Mouse (Mus musculus) MN1 (cell line): ENCODE results near the gene Zfp446.

Experiments
- DNase-seq: peaks from one replicate; pipeline ENCODE4 v3.0.0-alpha.2; 2016; ENCODE audit warnings: low spot score

Gene Zfp446

DNA sequence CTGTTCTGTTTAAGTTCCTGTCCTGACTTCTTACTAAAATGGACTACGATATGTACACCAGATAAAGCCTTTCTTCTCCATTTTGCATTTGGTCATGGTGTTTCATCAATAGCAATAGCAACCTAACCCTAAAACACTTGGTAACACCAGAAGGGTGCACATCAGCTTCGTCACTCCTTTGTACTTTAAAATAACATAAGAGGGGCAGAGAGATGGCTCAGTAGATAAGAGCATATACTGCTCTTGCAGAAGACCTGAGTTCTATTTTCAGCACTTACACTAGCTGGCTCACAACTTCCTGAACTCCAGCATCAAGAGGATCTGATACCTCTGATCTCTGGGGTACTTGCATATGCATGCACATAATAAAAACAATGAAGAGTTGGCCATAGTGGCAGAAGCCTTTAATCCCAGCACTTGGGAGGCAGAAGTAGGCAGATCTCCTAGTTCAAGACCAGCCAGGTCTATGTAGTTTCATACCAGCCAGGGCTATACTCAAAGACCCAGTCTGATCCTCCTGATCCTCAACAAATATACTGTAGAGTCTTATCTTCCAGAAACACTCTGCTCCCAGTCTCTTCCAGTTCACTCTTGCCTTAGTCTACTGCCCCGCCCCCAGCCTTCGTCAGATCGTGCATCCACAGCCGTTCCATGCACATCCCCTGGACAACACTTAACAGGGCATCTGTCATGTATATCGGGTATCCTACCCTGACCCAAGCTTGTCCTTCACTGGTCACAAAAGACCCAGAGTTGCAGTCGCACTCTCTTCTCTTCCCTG, 10.0 kb downstream of the Zfp446 start:
- no peak for DNase-seq

DNA sequence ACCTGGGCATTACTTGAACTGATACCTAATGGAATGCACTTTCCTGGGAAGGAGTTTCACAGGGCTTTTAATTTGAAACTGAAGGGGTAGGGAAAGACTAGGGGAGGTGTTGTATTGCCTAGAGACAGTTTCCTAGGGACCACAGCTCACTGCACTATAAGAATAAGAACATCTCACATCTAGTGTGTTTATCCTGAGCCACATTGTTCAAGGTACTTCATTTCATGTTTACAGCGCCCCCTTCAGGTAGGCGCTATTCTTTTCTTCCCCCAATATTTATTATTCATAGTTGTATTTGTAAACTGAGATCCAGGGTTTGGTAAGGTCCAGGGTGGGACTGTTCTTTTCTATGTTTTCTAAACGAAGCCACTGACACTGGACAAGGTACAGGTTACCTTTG, 14.6 kb downstream of the Zfp446 start:
- DNase-seq = no peak

DNA sequence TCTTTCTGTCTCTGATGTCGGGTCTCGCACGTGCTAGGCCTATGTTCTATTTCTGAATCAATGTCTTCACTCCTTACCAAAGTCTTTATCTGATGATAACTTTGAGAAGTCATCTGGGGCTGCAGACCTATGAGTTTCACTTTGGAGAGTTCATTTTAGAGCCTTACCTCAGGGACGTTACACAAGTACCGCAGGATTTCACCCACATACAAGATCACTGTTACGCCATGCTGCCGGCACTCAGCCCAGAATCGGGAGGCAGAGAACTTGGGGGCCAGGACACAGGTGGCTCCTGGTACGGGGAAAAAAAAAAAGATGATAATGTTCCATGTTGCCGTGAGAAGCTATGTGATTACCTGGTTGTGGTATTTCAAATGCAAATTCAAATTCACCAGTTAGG, 15.5 kb downstream of the Zfp446 start:
- no peak for DNase-seq

- no peak for DNase-seq
Measured at GRCm38 (mm10) chr7:12995862-12996261, 18.2 kb downstream of the Zfp446 start.

DNA sequence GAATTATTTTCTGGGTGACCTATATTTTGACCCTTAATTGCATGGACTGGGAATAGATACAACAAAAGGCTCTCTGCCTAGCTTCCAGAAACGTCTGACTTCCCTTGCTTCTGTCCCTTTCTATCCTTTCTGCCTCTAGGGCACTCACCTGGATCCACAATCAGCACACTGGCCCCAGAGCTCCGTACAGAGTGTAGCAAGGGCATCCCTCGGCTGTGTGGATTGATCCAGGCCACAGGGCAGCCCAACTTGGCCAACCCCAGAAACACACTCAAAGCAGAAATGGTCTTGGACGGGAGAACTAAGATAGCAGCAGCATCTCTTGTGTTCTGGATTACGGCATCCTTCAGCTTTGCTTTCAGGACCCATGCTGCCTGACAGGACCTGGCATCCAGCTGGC, 19.6 kb downstream of the Zfp446 start:
- DNase-seq = no peak

DNA sequence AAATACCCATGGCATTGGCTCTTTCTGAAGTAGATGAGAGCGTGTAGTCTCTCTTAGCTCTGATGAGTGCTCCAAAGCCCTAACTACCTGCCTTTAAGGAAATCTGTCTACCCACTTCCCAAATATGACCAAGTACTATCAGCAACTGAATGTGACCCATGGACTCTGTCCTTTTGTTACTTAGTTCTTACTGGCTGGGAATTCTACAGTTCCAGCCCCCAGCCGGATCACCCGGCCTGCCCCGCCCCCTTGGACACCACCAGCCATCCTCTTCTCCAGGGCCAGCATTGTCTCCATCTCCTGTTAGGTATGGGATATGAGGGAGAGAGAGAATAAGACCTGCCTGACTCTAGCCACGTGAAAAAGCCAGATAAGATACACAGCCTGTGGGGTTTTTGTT, 20.4 kb downstream of the Zfp446 start, which contains the start of gene Slc27a5:
Gene Slc27a5 (minus strand): TSS at position 140 of the 400 bp plus-strand sequence.
- no peak for DNase-seq

GRCm38 (mm10) chr7:12998851-12999250, 21.2 kb downstream of the Zfp446 start, which contains the start of gene Trim28:
TSS of gene Trim28 (plus strand) at chr7:12999114.
- DNase-seq = no peak

DNA sequence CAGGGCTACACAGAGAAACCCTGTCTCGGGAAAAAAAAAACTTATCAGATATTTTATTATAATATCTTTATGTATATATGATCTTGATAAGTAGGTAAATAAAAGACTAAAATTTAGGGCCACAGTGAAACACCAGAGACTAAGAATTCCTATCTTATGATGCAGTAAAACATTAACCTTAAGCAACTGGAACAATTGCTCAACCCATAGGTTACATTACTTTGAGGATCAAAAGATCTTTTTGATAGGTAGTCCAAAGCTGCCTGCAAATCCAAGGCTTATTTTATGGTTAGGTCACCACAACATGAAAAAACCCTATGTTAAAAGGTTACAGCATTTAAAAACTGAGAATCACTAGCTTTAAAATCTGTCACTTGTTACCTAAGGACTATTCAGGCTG, 23.9 kb downstream of the Zfp446 start:
- DNase-seq = no peak

DNA sequence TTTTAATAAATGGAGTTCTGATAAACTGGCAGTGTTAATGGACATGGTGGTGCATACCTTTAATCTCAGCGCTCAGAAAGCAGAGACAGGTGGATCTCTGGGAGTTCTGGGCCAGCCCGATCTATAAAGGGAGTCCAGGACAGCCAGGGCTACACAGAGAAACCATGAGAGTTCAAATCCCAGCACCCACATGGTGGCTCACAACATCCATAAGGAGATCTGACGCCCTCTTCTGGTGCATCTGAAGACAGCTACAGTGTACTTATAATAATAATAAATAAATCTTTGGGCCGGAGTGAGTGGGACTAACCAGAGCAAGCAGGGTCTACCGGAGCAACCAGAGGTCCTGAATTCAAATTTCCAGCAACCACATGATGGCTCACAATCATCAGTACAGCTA, 25.7 kb downstream of the Zfp446 start:
- no peak for DNase-seq

- DNase-seq = no peak
Measured at GRCm38 (mm10) chr7:13006011-13006410, 28.4 kb downstream of the Zfp446 start.

GRCm38 (mm10) chr7:13006531-13006930, 28.9 kb downstream of the Zfp446 start:
- DNase-seq = no peak

- DNase-seq = no peak
Measured at GRCm38 (mm10) chr7:13007341-13008092, 29.9 kb downstream of the Zfp446 start.

DNA sequence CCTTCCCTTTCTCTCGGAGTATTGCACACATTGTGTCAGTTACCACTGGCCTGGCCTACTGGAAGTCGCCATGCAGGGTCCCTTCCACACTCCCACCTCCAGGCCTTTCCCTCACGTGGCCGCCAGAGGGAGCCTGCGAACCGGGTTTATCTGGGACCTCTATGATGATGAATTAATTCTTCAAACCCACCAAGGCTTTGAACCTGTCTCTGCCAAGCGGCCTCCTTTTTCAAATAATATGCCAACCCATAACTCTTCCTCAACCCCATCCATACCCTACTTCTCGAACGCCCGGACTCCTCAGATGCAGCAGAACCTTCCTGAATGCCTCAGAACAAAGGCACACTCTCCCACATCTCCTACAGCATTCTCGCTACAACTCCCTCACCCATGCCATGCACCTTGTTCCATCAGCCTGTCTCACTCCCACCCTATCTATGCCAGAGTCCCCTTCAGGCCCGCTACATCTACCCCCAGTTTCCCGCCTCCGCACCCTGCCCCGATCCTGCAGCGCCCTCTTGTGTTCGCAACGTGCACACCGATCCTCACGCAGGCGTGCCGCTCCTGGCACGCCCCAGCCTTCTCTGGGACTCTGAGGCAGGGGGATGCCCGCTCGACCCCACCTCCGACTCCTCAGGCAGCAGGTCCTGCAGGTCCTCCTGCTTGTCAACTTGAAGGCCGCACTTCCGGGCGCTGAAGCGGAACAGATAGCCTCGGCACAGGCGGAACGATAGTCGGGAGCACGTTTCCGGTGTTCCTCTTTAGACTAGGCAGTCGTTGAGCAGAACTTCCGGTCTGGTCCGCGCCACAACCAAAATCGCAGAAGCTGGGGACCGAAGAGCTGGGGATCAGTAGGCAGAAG, 31.7 kb downstream of the Zfp446 start:
- DNase-seq = peak; percentile 94

DNA sequence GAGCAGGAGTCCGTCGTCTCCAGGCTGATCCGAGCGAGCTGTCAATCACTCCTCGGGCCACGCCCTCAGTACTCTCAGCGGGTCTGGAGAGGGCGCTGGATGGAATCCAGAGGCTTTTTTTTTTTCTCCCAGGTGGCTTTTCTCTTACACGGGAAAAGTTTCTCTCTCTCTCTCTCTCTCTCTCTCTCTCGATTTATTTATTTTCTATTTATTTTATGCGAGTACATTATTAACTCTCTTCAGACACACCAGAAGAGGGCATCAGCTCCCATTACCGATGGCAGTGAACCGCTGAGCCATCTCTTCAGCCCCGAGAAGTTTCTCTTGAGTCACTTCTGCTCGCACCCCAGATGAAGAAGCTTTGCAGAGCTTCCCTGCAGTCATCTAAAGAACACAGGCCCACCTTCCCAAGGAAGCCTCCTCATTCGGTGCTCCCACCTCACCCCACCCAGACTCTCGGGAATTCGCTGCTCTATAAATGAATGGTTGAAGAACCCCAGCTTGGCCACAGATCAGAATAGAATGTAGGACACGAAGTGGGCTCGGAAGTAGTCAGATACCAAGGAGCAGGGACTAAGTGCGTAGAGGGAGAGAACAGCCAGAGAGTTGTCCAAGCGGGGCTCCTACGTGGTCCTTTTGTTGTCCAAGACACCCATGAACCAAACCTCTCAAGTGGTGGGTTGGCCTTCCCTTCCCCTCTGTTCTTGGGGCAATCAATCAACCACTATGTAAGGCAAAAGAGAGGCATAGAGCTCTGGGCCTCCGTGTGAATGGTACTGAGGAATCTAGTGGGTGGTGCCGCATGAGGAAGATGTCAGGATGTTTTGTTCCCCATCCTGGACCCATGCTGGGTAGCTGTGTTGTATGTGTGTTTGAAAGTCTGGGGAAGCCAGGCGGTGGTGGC, 32.6 kb downstream of the Zfp446 start, which contains the start of gene Zbtb45:
Gene Zbtb45 (minus strand): TSS at position 30 of the 904 bp plus-strand sequence.
- no peak for DNase-seq

DNA sequence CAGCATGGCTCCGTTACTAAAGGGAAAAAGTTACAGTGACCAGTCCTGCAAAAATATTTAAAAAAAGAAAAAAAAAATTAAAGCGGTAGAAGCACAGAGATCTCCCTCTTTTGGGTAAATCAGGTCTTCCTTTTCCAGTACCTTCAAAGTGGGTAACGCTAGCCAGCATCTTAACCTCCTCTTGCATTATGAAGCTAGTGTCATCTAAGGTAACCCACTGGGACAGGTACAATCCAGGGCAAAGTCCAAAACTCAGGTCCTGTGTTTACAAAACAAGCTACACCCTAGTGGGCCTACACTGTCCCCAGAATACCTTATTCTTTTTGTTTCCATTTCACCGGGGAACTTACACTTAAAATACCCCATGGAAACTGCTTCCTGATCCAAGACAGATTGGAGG, 36.0 kb downstream of the Zfp446 start:
- no peak for DNase-seq

DNA sequence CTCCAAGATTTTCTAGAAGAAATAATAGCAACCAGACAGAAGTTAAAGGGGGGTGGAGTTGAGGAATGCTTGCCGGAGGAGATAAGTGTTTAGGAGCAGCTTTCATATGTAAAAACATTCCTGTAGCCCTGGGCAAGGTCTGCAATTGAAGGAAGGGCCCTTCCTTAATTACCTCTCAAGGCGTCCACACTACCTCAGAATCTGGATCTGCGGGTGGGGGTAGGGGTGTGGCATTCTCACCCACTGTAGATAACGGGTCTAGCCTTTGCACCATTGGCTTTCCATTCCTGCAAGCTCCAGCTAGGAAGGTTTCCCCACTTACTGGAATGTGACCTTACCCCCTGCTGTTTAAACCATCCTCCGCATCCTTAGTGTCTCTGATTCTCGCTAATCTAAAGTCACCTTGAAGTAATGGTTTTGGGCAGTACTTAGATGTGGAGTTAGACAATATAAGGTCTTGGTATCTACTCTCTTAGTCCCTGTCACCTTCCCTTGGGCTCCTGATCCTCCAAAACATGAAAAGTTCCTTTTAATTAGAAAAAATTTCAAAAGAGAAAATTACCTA, 36.7 kb downstream of the Zfp446 start:
- DNase-seq = no peak

- no peak for DNase-seq
Measured at GRCm38 (mm10) chr7:13015217-13015616, 37.6 kb downstream of the Zfp446 start.

GRCm38 (mm10) chr7:13022773-13023535, 45.3 kb downstream of the Zfp446 start:
- DNase-seq = peak; percentile 83

DNA sequence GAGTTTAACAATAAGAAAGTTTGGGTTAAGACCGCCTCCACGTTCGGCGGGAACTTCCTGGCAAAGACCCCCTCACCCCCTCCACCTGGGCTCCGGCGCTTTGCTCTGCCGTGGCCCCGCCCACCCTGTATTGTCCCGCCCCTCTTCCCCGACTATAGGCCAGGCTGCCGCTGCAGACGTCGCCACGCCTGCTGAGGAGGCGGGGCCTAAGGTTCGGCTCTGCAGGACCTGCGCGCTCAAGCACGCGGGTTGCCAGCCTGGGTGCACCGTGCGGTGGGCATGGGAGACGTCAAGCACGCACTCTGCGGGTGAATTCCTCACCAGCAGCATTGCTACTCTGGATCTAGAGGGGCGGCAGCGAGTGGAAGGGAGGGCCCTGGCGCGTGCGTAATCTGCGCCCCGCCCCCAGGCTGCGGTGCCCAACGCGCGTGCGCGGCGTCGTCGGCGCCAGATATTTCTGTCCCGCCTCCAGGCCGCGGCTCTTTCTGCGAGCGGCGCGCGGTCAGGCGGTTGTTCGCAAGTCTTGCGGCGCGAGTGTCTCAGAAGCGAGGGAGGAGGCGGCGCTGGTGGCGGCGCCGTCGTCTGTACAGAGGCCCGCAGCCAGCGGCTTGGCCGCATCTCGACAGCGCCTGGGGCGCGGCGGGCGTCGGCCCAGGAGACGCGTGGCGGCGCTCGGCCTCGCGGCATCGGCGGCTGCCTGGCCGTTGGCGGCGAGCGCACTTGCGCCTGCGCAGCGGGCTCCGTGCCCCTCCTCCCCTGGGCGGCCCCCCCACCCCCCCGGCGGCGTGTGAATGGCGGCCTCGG, 46.5 kb downstream of the Zfp446 start:
- DNase-seq = peak; percentile 89
